Mouse (Mus musculus): ENCODE results near the gene Amdhd1. TPM values are rescaled to one million over a fixed set of nuclear protein-coding genes. Genes with fewer than 3 reads are reported as not detected.
A peak's percentile ranks its signal among the peaks of the same experiment; 100 is the strongest.

Gene Amdhd1
- total RNA-seq, 2 experiments from 2014 or later, result 0.10 TPM; not detected in 1

DNA sequence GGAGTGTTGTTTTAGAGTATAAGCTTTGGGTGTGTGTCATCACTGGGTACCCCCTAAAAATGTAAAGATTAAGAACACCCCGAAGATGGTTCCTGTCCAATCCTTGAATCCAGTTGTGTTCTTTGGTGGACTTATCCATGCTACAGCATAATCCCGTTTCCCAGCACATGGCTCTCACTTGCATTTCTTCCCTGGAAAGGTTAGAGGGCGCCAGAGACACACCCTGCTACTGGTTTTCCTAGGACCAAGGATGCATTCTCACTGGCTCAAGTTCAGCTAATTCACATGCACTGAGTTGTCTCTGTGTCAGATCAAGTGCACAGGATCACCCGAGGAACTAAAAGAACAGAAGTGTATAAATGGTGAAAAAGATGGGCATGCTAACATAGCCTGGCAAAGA lies 53.2 kb downstream of the Amdhd1 start:
- intact Hi-C loops (cut with DNase I), result loop anchor here (1.0 to 10.0 kb wide), 3 partner anchors 63 to 328 kb away; no protein-coding TSS in a partner anchor
- peak; percentile 44 to 61 for DNase-seq

- peak in 1 of 2 experiments; percentile 40 for DNase-seq
- intact Hi-C loops (cut with DNase I), result loop anchor here (10.0 kb wide), 1 partner anchor 330 kb away; no protein-coding TSS in a partner anchor
These were observed 54.7 kb downstream of the Amdhd1 start for GRCm38 (mm10) chr10:93485055-93485691.

DNA sequence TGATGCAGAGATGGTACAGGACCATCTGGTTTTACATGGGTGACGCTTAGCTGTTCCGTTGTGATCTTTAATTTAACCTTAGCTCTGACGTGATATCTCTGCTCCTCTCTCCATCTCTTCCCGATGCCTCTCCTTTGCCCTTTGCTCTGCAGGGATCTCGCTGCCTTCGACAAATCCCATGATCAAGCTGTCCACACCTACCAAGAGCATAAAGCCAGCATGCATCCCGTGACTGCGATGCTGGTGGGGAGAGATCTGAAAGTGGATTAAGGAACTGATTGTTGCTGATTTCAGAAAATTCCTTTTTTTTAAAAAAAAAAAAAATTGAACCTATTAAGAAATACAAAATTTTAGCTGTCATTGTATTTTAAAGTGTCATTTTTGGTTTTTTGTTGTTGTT lies 55.3 kb downstream of the Amdhd1 start:
- intact Hi-C loops (cut with DNase I), result loop anchor here (10.0 kb wide), 1 partner anchor 330 kb away; no protein-coding TSS in a partner anchor
- no peak for DNase-seq

Other genes with a start within 250 kb of the Amdhd1 start
- gene Elk3, start 228.9 kb downstream of the Amdhd1 start, total RNA-seq (2021), result 100 to 1,000 TPM; 106 to 115 TPM
- 10 to 100 TPM; 55.5 to 65.4 TPM for gene Lta4h, start 86.6 kb downstream of the Amdhd1 start, total RNA-seq (2021)
- not detected for gene Hal, start 51.3 kb downstream of the Amdhd1 start, total RNA-seq (2021)
- not detected for gene Ccdc38, start 599 bp upstream of the Amdhd1 start, total RNA-seq (2021)
- gene Snrpf, start 49.7 kb upstream of the Amdhd1 start, total RNA-seq (2021), result 10 to 100 TPM; 12.2 to 16.2 TPM
- gene Ntn4, start 100.6 kb upstream of the Amdhd1 start, total RNA-seq (2021), result 10 to 100 TPM; 24.6 to 36.4 TPM